Mouse (Mus musculus): ENCODE data around the gene Zbtb46.
A peak's percentile ranks its signal among the peaks of the same experiment; 100 is the strongest.

The Zbtb46 gene

GRCm38 (mm10) chr2:181364860-181365596 lies 94.2 kb downstream of the Zbtb46 start, which contains the start of the genes Zgpat and Arfrp1:
Gene Zgpat (plus strand): TSS chr2:181364928.
Gene Arfrp1 (minus strand): TSS chr2:181365404.
- DNase-seq (ENCODE audit: low read depth, low spot score) = peak; percentile 84

- DNase-seq (ENCODE audit: low read depth, low spot score) = no peak
These were observed 94.8 kb downstream of the Zbtb46 start for GRCm38 (mm10) chr2:181364487-181364859.

- DNase-seq (ENCODE audit: low read depth, low spot score) = no peak
These were observed 95.3 kb downstream of the Zbtb46 start for GRCm38 (mm10) chr2:181363946-181364345.

GRCm38 (mm10) chr2:181356780-181357179 lies 102.4 kb downstream of the Zbtb46 start:
- DNase-seq (ENCODE audit: low read depth, low spot score) = no peak

GRCm38 (mm10) chr2:181342766-181343165 lies 116.5 kb downstream of the Zbtb46 start:
- no peak for DNase-seq (ENCODE audit: low read depth, low spot score)

- no peak for DNase-seq (ENCODE audit: low read depth, low spot score)
These were observed 118.8 kb downstream of the Zbtb46 start for GRCm38 (mm10) chr2:181340426-181340825.
